Mouse (Mus musculus) urinary bladder, postnatal 36 days (tissue): ENCODE results near the gene Gm16867.
"Not testable (repeated sequence)": the region's sequence is repeated elsewhere in the genome, so short reads cannot be mapped to it uniquely, and the experiment has no call there.

Experiments used
- DNase-seq, 2 experiments: peaks; one replicate each; pipeline ENCODE4 v3.0.0; 2022; ENCODE audit warnings: low spot score in 2 of 2, mixed read lengths in 1 of 2

Gene Gm16867

GRCm38 (mm10) chr14:69467612-69468366, 35.4 kb downstream of the Gm16867 start:
- not testable (repeated sequence) for DNase-seq

- not testable (repeated sequence) for DNase-seq
These were observed 38.7 kb downstream of the Gm16867 start for GRCm38 (mm10) chr14:69464465-69464864.

DNA sequence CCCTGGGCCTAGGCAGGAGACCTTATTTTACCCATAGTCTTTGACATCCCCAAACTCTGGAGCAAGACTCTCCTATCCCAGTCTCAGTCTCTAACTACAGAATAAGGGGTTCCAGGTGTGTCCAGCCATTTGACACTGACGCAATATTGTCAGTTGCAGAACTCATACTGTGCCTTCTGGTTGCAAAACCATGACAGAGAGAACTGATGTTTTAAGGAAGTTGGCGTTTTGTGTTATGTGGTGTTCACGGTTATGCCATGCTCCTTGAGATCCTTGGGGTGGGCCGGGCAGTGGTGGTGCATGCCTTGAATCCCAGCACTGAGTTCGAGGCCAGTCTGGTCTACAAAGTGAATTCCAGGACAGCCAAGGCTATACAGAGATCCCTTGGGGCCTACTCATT, 45.5 kb downstream of the Gm16867 start:
- not testable (repeated sequence) for DNase-seq

DNA sequence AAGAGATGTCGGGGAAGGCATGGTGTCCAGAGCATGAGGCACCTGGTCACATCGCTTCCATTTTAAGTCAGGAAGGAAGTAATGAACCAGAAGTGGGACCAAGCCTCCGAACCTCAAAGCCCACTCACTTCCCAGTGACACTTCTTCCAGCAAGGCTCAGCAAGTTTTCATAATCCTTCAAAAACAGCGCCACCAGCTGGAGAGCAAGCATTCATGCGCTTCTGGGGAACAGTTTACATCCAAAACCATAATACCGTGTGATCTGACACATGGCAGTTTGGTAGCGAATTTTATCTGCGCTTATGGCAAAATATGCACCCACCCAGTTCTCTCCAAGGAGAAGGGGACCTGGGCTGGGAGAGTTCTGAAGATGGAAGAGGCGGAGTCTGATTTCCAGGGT, 48.5 kb downstream of the Gm16867 start:
- DNase-seq = not testable (repeated sequence)

DNA sequence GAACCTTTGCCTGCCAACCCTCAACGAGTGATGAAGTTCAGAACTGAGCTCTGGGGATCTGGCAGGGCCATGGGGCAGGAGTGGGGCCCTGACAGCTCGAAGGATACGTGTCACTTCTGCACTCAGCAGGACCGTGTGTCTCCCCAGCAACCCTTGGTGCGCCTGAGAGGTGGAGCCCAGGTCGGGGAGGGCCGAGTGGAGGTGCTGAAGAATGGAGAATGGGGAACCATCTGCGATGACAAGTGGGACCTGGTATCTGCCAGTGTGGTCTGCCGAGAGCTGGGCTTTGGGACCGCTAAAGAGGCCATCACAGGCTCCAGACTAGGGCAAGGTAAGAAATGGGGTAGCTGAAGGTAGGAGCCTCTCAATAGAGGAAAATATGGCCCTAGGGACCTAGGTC, 54.3 kb downstream of the Gm16867 start:
- DNase-seq = not testable (repeated sequence)

DNA sequence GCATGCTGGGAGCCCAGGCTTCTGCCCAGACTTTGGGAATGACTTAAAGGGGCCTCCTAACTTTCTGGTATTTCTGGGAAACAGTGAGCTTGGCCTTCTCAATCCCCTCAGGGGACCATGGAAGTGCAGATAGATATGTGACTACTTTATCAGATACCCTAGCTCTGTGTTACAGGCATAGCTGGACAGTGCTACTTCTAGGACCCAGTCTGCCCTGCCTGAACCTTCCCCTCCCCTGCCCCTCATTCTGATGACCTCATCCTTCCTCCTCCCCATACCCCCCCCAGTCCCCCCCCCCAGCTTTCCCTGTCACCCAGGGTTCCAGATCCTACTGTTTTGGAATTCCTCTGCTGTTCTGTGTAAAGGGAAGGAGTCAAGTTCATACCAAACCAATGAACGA, 56.2 kb downstream of the Gm16867 start:
- not testable (repeated sequence) for DNase-seq

- not testable (repeated sequence) for DNase-seq
These were observed 60.0 kb downstream of the Gm16867 start for GRCm38 (mm10) chr14:69443092-69443692.

DNA sequence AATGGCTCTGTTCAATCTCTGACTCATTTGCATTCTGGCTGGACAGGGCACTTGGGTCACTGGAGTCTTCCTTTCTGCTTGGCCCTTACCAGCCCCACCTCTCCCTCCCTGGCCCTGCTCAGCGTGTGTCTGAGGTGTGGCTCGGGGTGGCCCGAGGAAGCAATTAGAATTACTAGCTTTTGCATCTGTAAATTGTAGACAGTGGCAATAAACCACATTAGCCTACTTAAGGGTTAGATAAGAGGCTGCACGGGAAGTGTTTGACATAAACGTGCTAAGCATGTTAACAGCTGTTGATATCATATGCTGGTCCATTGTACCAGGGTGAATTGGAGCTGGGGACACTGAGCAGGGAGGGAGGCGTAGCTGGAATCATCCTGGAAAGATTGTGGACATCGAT, 62.2 kb downstream of the Gm16867 start:
- not testable (repeated sequence) for DNase-seq

DNA sequence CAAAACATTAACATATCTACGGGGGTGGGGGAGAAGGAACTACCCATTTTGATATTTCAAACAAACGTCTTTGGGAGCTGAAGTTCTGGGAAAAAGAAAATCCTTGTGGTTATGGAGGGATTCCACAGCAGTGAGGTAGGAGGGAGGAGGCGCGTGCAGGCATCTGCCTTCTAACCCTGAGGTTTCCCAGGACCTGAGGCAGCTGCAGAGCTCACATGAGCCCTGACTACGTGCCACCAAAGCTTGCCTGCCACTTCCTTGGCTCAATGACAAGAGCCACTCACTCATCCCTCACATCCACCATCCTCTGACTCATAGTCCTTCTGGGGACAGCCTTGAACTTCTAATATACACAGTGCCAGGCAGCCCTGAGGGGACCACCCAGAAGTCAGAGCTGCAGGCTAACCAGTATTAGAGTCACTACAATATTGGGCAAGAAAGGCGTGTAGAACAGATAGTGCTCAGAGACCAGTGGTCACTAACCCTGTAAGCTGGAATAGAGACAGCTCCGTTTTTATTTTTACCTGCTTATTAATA, 64.4 kb downstream of the Gm16867 start:
- not testable (repeated sequence) for DNase-seq

GRCm38 (mm10) chr14:69421003-69421402, 82.2 kb downstream of the Gm16867 start:
- DNase-seq = not testable (repeated sequence)

GRCm38 (mm10) chr14:69417545-69417944, 85.6 kb downstream of the Gm16867 start:
- DNase-seq = not testable (repeated sequence)
